12 mouse cellular contexts compared by ENCODE assay signal in the genomic region with DNA sequence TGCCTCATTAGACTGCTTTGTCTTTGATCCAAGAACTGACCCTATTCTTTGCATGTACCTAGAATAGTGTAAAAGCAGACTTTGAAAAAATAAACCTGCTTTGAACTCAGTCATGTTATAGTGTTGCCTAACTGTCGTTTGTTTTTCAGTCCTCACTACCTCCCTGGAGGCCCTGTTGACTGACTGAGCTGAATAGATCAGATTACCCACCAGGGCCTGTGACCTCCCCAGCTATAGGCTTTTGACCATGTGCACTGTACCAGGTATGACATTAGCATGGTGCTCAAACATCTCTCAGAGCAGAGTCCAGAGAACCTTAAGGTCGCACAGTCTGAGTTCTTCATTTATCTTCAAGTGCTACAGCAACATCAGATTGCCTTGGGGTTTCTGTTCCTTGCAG. TPM values are rescaled to one million over a fixed set of nuclear protein-coding genes. Genes with fewer than 3 reads are reported as not detected.
"Had no signal": no experiment of that assay in that cellular context is flagged by ENCODE, and none has a peak within 500 bp of the region (broad histone marks: within the 10 kb centered on the region; RNA-seq: fewer than 3 reads in every experiment).

No protein-coding gene starts in this region.

RNA-seq across cellular contexts. Expression of gene Gm2001, which starts 8.5 kb away (rescaled TPM):
- polyA plus RNA-seq: neural tube, embryonic 14.5 days; neural tube, embryonic 15.5 days; small intestine, adult 2 months; spleen, adult 2 months; stomach, embryonic 14.5 days; stomach, embryonic 15.5 days; stomach, embryonic 16.5 days; stomach, postnatal 0 days; testis, adult 2 months; thymus, adult 2 months; thymus, postnatal 0 days; urinary bladder, adult 2 months had no signal

RNA-seq across cellular contexts. Expression of gene Gm2016, which starts 23.2 kb away (rescaled TPM):
- polyA plus RNA-seq: neural tube, embryonic 14.5 days; neural tube, embryonic 15.5 days; small intestine, adult 2 months; spleen, adult 2 months; stomach, embryonic 14.5 days; stomach, embryonic 15.5 days; stomach, embryonic 16.5 days; stomach, postnatal 0 days; testis, adult 2 months; thymus, adult 2 months; urinary bladder, adult 2 months had no signal

RNA-seq across cellular contexts. Expression of gene BB287469, which starts 34.3 kb away (rescaled TPM):
- polyA plus RNA-seq: neural tube, embryonic 14.5 days; neural tube, embryonic 15.5 days; small intestine, adult 2 months; spleen, adult 2 months; stomach, embryonic 14.5 days; stomach, embryonic 15.5 days; stomach, embryonic 16.5 days; stomach, postnatal 0 days; thymus, adult 2 months; thymus, postnatal 0 days; urinary bladder, adult 2 months had no signal

RNA-seq across cellular contexts. Expression of gene Gm2022, which starts 44.5 kb away (rescaled TPM):
- polyA plus RNA-seq: neural tube, embryonic 14.5 days; neural tube, embryonic 15.5 days; small intestine, adult 2 months; spleen, adult 2 months; stomach, embryonic 14.5 days; stomach, embryonic 15.5 days; stomach, embryonic 16.5 days; stomach, postnatal 0 days; testis, adult 2 months; thymus, adult 2 months; thymus, postnatal 0 days; urinary bladder, adult 2 months had no signal

RNA-seq across cellular contexts. Expression of gene Gm21936, which starts 55.3 kb away (rescaled TPM):
- polyA plus RNA-seq: neural tube, embryonic 14.5 days; neural tube, embryonic 15.5 days; small intestine, adult 2 months; spleen, adult 2 months; stomach, embryonic 14.5 days; stomach, embryonic 15.5 days; stomach, embryonic 16.5 days; stomach, postnatal 0 days; testis, adult 2 months; thymus, adult 2 months; thymus, postnatal 0 days; urinary bladder, adult 2 months had no signal
